Mouse (Mus musculus) stomach, embryonic 15.5 days (tissue): ENCODE measurements around the gene Acot6. TPM values are rescaled to one million over a fixed set of nuclear protein-coding genes. Genes with fewer than 3 reads are reported as not detected.

Experiments
- ATAC-seq: fragments of 200-750 bp; cut with Nextera tagmentation; 2 replicates; pipeline ENCODE4 v1.8.0; 2017; ENCODE audit warnings: low read depth, moderate number of reproducible peaks, moderate TSS enrichment; ENCODE audit not compliant: insufficient read depth, low FRiP score
- H3K27ac ChIP-seq: fragments of 300-500 bp; sonication (generic); 2 replicates; pipeline ENCODE4 v1.5.1; 2015; ENCODE audit warnings: mild to moderate bottlenecking, inconsistent platforms
- H3K27me3 ChIP-seq: fragments of 300-500 bp; sonication (generic); replicated peaks from 2 replicates; pipeline ENCODE4 v1.6.1; 2015; ENCODE audit warnings: inconsistent platforms
- H3K36me3 ChIP-seq: fragments of 300-500 bp; sonication (generic); 2 replicates; pipeline ENCODE4 v1.6.1; 2015; ENCODE audit warnings: inconsistent platforms
- H3K4me1 ChIP-seq: fragments of 300-500 bp; sonication (generic); 2 replicates; pipeline ENCODE4 v1.6.1; 2015; ENCODE audit warnings: inconsistent platforms
- H3K4me2 ChIP-seq: fragments of 300-500 bp; sonication (generic); 2 replicates; pipeline ENCODE4 v1.6.1; 2015; ENCODE audit warnings: mild to moderate bottlenecking, inconsistent platforms
- H3K4me3 ChIP-seq: fragments of 300-500 bp; sonication (generic); replicated peaks from 2 replicates; pipeline ENCODE4 v1.5.1; 2015; ENCODE audit warnings: inconsistent platforms
- H3K9ac ChIP-seq: fragments of 300-500 bp; sonication (generic); 2 replicates; pipeline ENCODE4 v1.6.1; 2015; ENCODE audit warnings: inconsistent platforms
- H3K9me3 ChIP-seq: fragments of 300-500 bp; sonication (generic); 2 replicates; pipeline ENCODE4 v1.6.1; 2016; ENCODE audit warnings: inconsistent platforms
- WGBS: fragments of 180-500 bp; shearing (Covaris S2); methylation state at CpG from one replicate; pipeline ENCODE4 v1.1.7; 2015; 5-methylcytosine and 5-hydroxymethylcytosine counted together
- polyA plus RNA-seq: library from polyadenylated mRNA; unstranded; fragments of >200 nt; fragmentation: Nextera tagmentation; extraction: Ambion mirVana; gene quantifications from 2 replicates; pipeline ENCODE4 v1.2.1, GENCODE M21; 2015

Gene Acot6
- polyA plus RNA-seq, 1 experiment from 2014 or later, result 1.7 TPM

GRCm38 (mm10) chr12:84155523-84155871, 55.0 kb downstream of the Acot6 start:
- H3K9me3 ChIP-seq, result no peaks in the 10 kb centered on the region
- no peaks in the 10 kb centered on the region for H3K27me3 ChIP-seq
- H3K36me3 ChIP-seq, result peaks cover 62% of the 10 kb centered on the region
- WGBS, result 83% methylated on average over 2 of the region's 2 CpGs
- no peak overlapping the region for H3K4me2 ChIP-seq
- H3K4me1 ChIP-seq, result peaks cover 10% of the 10 kb centered on the region
- H3K9ac ChIP-seq, result no peak overlapping the region
- no peak overlapping the region for H3K4me3 ChIP-seq
- H3K27ac ChIP-seq, result no peak overlapping the region
- ATAC-seq, result no peak

- H3K4me3 ChIP-seq, result no peak overlapping the region
- ATAC-seq, result no peak
- H3K27me3 ChIP-seq, result no peaks in the 10 kb centered on the region
- H3K9ac ChIP-seq, result no peak overlapping the region
- H3K36me3 ChIP-seq, result peaks cover 65% of the 10 kb centered on the region
- H3K9me3 ChIP-seq, result no peaks in the 10 kb centered on the region
- 95% methylated on average over 18 of the region's 18 CpGs for WGBS
- H3K4me1 ChIP-seq, result peaks cover 13% of the 10 kb centered on the region
- no peak overlapping the region for H3K27ac ChIP-seq
- no peak overlapping the region for H3K4me2 ChIP-seq
Observed at GRCm38 (mm10) chr12:84156210-84156609, 55.8 kb downstream of the Acot6 start.

GRCm38 (mm10) chr12:84158156-84158555, 57.7 kb downstream of the Acot6 start:
- peaks cover 65% of the 10 kb centered on the region for H3K36me3 ChIP-seq
- WGBS, result 88% methylated on average over 14 of the region's 14 CpGs
- no peaks in the 10 kb centered on the region for H3K9me3 ChIP-seq
- H3K4me3 ChIP-seq, result no peak overlapping the region
- H3K9ac ChIP-seq, result no peak overlapping the region
- H3K27me3 ChIP-seq, result no peaks in the 10 kb centered on the region
- no peak for ATAC-seq
- peaks cover 5% of the 10 kb centered on the region; the same call in 1 of the 2 replicates for H3K4me1 ChIP-seq
- H3K4me2 ChIP-seq, result no peak overlapping the region
- no peak overlapping the region for H3K27ac ChIP-seq

- peaks cover 51% of the 10 kb centered on the region for H3K36me3 ChIP-seq
- WGBS, result 92% methylated on average over 8 of the region's 8 CpGs
- no peak overlapping the region for H3K4me2 ChIP-seq
Observed at GRCm38 (mm10) chr12:84160491-84160890, 60.0 kb downstream of the Acot6 start.

More at GRCm38 (mm10) chr12:84160491-84160890, 60.0 kb downstream of the Acot6 start:
- no peak for ATAC-seq
- Histone ChIP-seq H3K4me3 (no peak overlapping the region), H3K4me1 (peaks cover 10% of the 10 kb centered on the region; the same call in 1 of the 2 replicates), H3K9ac (no peak overlapping the region), H3K9me3 (no peaks in the 10 kb centered on the region), H3K27ac (no peak overlapping the region), H3K27me3 (no peaks in the 10 kb centered on the region)

Other genes starting within 250 kb of the Acot6 start
- gene Numb, start 178.7 kb upstream of the Acot6 start, polyA plus RNA-seq, result 29.8 and 34.1 TPM in 2 replicates
- 14.3 and 15.6 TPM in 2 replicates for gene Riox1, start 150.0 kb upstream of the Acot6 start, polyA plus RNA-seq
- gene Heatr4, start 115.8 kb upstream of the Acot6 start, polyA plus RNA-seq, result 0.04 TPM in 1 of 2 replicates, not detected in the other
- 29.0 and 30.0 TPM in 2 replicates for gene Acot2, start 112.8 kb upstream of the Acot6 start, polyA plus RNA-seq
- 51.1 and 62.7 TPM in 2 replicates for gene Acot1, start 91.2 kb upstream of the Acot6 start, polyA plus RNA-seq
- gene Acot4, start 62.3 kb upstream of the Acot6 start, polyA plus RNA-seq, result 2.4 and 2.6 TPM in 2 replicates
- gene Gm49366, start 61.7 kb upstream of the Acot6 start, polyA plus RNA-seq, result 0.73 TPM in 1 of 2 replicates, not detected in the other
- gene Acot3, start 48.5 kb upstream of the Acot6 start, polyA plus RNA-seq, result 0.68 and 1.3 TPM in 2 replicates
- gene Acot5, start 31.3 kb upstream of the Acot6 start, polyA plus RNA-seq, result 0.14 TPM in 1 of 2 replicates, not detected in the other
- 3.9 and 5.3 TPM in 2 replicates for gene Dnal1, start 13.7 kb downstream of the Acot6 start, polyA plus RNA-seq
- 0.76 and 0.94 TPM in 2 replicates for gene Pnma1, start 47.8 kb downstream of the Acot6 start, polyA plus RNA-seq
- gene Elmsan1, start 118.2 kb downstream of the Acot6 start, polyA plus RNA-seq, result 9.9 and 10.5 TPM in 2 replicates
- gene Ptgr2, start 184.6 kb downstream of the Acot6 start, polyA plus RNA-seq, result 28.3 and 32.6 TPM in 2 replicates
- gene Zfp410, start 216.2 kb downstream of the Acot6 start, polyA plus RNA-seq, result 63.8 and 69.6 TPM in 2 replicates